Mouse (Mus musculus) CH12F3 (cell line): ENCODE data around the gene Zcchc10.
"Not testable (repeated sequence)": the region's sequence is repeated elsewhere in the genome, so short reads cannot be mapped to it uniquely, and the experiment has no call there.

Experiments
- in situ Hi-C: fragments of 300-500 bp; cut with MboI; formaldehyde crosslinking; loops from 2 replicates; pipeline ENCODE4 v1.14.3; 2020; ENCODE audit warnings: low sequenced_read_pairs

Zcchc10 gene

GRCm38 (mm10) chr11:53324512-53324968 is at the start of gene Zcchc10:
Gene Zcchc10, plus strand, starts transcription at chr11:53324679.
- in situ Hi-C loops: no loop called here

- in situ Hi-C loops: no loop called here
Observed at GRCm38 (mm10) chr11:53275358-53275757, 49.1 kb upstream of the Zcchc10 start.

- in situ Hi-C loops: no loop called here
Observed at GRCm38 (mm10) chr11:53278411-53278810, 46.1 kb upstream of the Zcchc10 start.

- in situ Hi-C loops: no loop called here
Observed at GRCm38 (mm10) chr11:53285885-53286284, 38.6 kb upstream of the Zcchc10 start.

GRCm38 (mm10) chr11:53290187-53290586 is 34.3 kb upstream of the Zcchc10 start:
- in situ Hi-C loops: not testable (repeated sequence)

- in situ Hi-C loops: no loop called here
Observed at GRCm38 (mm10) chr11:53290871-53291270, 33.6 kb upstream of the Zcchc10 start.

- in situ Hi-C loops: no loop called here
Observed at GRCm38 (mm10) chr11:53294441-53294840, 30.0 kb upstream of the Zcchc10 start.

GRCm38 (mm10) chr11:53296880-53297279 is 27.6 kb upstream of the Zcchc10 start:
- in situ Hi-C loops: no loop called here

- in situ Hi-C loops: no loop called here
Observed at GRCm38 (mm10) chr11:53297947-53298860, 26.3 kb upstream of the Zcchc10 start.

- in situ Hi-C loops: no loop called here
Observed at GRCm38 (mm10) chr11:53299551-53300329, 24.7 kb upstream of the Zcchc10 start.

GRCm38 (mm10) chr11:53300330-53301166 is 23.9 kb upstream of the Zcchc10 start, which contains the start of gene Hspa4:
Gene Hspa4, minus strand, starts transcription at chr11:53300457.
- in situ Hi-C loops: no loop called here

- in situ Hi-C loops: no loop called here
Observed at GRCm38 (mm10) chr11:53301167-53301515, 23.3 kb upstream of the Zcchc10 start.

- in situ Hi-C loops: no loop called here
Observed at GRCm38 (mm10) chr11:53304044-53304840, 20.2 kb upstream of the Zcchc10 start.

- in situ Hi-C loops: no loop called here
Observed at GRCm38 (mm10) chr11:53306965-53307364, 17.5 kb upstream of the Zcchc10 start.

GRCm38 (mm10) chr11:53307558-53308065 is 16.9 kb upstream of the Zcchc10 start:
- in situ Hi-C loops: no loop called here

- in situ Hi-C loops: no loop called here
Observed at GRCm38 (mm10) chr11:53308251-53308864, 16.1 kb upstream of the Zcchc10 start.

GRCm38 (mm10) chr11:53308884-53309310 is 15.6 kb upstream of the Zcchc10 start:
- in situ Hi-C loops: no loop called here

- in situ Hi-C loops: no loop called here
Observed at GRCm38 (mm10) chr11:53311385-53311784, 13.1 kb upstream of the Zcchc10 start.

- in situ Hi-C loops: not testable (repeated sequence)
Observed at GRCm38 (mm10) chr11:53312823-53313222, 11.7 kb upstream of the Zcchc10 start.
